Mouse (Mus musculus) embryo, embryonic 10 days (tissue): ENCODE measurements around the gene Tspear.

ENCODE experiments used
- DNase-seq: peaks from one replicate; pipeline ENCODE4 v3.0.0-alpha.2; 2015; ENCODE audit warnings: low spot score

Tspear gene

DNA sequence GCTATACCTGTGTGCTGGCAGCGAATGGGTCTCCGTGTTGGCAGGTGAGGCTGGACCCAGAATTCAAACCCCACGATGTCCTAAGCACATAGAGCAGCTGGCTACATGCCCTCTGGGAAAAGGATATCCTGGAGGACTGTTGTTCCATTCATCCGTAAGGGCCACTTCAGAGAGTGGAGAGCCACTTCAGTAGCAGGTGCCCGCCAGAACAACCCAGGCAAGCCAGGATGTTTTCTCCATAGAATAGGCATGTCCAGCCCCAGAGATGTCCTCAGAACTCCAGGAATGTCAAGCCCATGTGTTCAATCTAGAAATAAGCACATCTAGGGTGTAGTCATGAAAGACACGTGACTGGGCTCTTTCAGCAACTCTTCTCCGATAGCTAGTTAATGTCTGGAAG is 183.3 kb downstream of the Tspear start:
- DNase-seq: no peak

DNA sequence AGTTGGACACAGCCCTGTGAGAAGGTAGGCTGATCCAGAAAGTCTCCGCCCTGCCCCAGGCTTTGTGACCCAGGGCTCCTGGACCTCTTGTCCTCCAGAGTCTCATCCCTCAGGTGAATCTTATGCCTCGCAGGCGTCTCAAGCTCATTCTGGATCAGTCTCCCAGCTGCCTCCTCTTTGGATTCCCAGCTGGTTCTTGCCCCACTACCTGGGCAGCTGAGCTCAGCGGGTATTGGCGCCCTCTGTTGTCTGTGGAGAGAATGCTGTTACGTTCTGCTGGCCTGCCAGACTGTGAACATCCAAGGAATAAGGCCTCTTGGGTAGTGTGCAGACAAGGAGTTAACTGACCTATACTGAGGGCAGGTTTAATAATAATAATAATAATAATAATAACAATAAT is 192.6 kb downstream of the Tspear start:
- DNase-seq: peak; percentile 39

DNA sequence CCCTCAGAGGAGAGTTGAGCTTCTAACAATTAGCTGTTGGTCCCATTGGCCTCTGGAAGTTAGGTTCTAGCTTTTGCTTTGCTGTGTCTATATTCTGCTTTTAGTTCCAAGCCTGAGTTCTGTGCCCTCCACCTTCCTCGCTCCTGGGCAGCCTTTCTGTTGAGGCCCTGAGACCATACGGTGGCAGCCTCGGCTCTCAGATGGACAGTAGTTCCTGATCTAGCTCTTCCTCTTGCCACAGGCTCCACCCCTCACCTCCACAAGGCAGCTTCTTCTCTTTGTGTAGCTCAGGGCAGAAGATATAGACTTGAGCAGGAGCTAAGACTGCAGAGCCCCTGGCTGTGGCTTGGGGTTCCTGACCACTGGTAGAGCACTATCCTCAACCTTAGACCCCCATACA is 193.9 kb downstream of the Tspear start:
- DNase-seq: no peak

DNA sequence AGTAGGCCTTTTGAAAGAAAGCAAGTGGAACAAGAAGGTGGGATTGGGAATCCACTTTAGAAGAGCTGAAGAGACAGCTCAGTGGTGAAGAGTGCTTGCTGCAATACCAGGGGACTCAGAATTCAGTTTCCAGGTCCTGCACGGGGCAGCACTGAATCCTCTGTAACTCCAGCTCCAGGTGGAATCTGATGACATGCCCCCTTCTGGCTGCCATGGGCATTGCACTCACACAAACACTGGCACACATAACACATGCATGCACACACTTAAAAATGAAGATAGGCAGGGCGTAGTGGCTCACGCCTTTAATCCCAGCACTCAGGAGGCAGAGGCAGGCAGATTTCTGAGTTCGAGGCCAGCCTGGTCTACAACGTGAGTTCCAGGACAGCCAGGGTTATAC is 196.2 kb downstream of the Tspear start:
- DNase-seq: peak; percentile 7

DNA sequence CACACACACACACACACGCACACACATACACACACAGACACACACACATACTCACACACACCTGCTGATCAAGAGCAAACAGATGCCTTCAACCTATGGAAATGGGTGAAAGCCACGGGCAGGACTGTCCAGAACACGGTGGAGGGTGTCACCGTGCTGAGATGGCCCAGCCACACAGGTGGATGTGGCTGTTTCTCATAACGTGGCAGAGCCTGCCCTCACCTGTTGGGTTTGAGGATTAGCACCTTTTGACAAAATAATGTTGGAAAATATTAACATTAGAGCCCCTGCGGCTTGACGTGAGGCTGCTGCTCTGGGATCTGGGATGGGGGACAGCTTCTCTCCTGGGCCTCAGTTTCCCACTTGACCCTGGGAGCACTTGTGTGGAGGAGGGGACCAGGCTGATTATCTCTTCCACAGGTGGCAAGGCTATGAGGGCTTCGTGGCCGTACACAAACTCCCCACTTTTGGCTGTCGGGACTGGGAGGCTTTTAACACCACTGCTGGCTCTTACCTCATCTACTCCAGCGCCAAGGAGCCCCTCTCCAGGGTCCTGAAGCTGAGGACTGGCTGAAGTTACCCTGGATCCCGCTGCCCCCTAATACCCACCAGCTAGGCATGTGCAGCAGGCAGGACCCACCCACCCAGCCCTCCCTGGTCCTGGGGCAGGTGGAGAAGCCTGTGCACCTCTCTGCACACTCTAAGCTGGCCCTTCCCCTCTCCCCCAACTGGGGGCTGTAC is 199.8 kb downstream of the Tspear start:
- DNase-seq: peak; percentile 13

DNA sequence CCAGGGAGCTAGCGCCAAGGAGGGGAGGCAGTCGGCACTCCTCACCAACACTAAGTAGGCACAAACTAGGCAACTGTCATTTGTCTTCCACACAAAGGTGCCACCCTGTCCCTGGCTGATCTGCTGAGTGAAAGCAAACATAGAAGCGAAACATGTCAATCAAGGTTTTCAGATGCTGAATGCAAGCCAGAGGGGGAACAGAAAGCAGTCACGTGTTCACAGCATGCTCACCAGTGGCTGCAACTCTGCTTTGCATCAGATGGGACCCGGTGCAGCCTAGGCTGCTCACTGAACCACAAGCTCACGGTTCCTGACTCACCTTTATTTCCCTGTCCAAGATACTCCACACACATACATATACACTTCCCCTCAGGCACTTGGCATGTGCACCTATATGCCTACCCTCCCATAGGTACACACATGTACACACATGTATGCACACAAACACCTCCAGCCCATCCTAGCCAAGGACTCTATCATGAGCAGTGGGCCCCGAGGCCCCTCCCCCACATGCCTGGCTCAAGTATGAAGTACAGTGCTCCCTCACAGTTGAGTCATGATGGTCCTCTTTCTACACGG is 204.7 kb downstream of the Tspear start:
- DNase-seq: no peak

DNA sequence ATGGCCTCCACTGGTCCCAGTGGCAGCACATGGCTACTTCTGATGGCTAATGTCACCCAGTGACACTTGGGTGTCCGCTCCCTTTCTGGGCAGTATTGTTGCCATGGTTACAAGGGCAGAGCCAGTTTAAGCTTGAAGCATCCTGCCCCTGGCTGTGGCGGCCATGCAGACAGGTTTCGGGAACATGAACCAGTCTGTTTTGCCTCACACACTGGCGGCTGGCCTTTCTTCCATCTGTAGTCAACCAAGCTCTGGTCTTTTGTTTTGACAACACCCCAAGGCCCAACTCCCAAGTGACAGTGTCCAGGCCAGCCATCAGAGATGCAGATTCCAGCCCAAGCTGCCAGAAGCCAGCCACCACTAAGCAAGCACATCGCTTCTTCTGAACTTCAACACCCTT is 209.2 kb downstream of the Tspear start:
- no peak for DNase-seq

DNA sequence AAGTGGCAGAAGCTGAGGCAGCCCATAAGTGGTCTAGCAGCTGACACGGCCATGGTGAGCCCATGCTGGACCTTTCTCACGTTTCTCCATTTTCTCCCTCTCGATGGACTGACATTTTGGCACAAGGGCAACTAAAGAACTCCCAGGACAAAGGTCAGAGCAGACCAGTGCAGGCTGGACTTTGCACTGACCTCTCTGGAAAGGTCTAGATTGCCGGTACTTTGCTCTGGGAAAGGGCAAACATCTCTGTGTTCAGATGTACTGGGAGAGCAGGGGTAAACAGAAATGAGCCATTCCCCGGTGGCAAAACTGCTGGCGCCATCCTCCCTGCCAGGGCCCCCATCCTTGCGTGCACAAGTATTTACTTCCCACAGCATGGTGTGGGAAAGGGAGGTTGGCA is 213.8 kb downstream of the Tspear start:
- DNase-seq: no peak

DNA sequence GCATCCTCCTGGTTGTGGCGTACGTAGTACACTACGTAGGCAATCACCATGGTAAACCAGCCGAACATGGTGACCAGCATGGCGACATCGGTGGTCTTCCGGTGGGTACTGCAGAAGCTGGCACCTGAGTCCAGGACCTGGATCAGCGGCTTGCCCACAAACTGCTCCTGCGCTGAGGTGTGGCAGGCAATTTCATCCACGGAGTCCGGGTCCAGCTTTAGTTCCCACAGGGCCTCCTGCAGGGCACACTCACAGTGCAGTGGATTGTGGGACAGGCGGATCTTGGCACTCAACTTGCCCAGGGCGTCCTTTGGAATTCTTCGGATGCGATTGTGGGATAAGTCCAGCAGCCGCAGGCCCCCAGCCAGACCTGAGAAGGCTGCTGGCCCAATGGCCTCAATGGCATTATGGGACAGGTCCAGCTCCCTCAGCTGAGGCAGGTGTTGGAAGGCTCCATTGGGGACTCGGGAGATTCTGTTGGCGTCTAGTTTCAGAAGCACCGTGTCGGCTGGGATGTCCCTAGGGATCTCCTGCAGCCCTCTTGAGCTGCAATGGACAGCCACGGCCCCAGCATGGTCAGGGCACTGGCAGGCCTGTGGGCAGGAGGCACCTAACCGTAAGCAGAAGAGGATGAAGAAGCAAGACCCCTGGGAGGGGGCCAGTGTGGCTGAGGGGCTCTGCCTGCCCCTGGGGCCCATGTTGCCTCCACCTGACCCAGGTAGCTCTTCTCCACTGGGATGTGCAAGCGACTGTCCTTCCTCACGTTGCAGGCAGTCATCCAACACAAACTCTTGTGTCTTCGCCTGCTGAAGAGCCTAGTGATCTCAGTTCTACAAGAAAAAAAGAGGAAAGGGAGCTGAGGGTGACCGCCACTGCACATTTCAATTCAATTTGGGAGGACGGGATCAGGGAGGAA is 214.8 kb downstream of the Tspear start:
- no peak for DNase-seq

DNA sequence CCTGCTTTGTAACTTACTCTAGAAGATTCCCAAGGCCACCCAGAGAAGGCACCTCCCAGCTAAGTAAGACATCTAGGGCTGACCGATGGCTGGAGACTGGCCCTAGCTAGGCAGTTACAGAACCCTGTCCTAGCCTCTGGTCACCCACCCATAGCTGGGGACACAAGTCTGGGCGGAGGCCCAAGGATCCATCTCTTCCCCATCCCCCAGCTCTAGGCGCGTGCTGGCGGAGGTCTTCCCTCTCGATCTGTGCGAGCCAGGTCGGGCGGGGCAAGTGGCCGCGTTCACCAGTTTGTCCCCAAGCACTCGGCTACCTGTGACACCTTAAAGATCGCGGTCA is 215.5 kb downstream of the Tspear start:
- no peak for DNase-seq

DNA sequence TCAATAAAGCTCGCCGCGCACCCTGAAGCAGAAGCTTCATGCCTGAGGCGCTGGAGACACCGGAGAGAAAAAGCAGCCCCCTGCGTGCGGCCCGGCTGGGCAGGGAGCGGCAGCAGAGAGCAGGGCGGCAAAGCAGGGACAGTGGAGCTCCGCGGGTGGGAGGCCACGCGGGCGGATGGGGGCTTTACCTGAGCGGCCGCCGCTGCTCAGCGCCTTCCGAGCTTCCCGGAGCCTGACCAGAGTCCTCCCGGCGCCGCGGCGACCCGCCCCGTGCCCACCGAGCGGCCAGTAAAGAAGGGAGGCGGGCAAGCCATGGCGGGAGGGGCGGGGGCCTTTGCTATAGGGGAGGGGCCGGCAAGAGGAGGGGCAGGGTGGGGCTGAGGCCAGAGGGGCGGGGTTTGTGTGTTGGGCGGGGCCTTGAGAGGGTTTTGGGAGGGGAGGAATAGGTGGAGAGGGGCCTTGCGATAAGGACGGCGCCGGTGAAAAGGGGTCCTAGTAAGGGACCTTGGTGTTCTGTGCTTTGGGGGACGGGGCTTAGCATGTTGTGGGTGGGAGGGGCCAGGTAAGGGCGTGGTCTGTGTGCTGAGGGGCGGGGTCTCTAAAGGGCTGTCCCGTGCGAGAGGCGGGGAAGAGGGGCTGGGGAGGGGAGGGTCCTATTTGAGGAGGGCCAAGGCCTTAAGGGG is 216.0 kb downstream of the Tspear start, which contains the start of gene Lrrc3:
TSS of gene Lrrc3 (minus strand) at position 326 of the 683 bp plus-strand sequence.
- peak; percentile 61 for DNase-seq

DNA sequence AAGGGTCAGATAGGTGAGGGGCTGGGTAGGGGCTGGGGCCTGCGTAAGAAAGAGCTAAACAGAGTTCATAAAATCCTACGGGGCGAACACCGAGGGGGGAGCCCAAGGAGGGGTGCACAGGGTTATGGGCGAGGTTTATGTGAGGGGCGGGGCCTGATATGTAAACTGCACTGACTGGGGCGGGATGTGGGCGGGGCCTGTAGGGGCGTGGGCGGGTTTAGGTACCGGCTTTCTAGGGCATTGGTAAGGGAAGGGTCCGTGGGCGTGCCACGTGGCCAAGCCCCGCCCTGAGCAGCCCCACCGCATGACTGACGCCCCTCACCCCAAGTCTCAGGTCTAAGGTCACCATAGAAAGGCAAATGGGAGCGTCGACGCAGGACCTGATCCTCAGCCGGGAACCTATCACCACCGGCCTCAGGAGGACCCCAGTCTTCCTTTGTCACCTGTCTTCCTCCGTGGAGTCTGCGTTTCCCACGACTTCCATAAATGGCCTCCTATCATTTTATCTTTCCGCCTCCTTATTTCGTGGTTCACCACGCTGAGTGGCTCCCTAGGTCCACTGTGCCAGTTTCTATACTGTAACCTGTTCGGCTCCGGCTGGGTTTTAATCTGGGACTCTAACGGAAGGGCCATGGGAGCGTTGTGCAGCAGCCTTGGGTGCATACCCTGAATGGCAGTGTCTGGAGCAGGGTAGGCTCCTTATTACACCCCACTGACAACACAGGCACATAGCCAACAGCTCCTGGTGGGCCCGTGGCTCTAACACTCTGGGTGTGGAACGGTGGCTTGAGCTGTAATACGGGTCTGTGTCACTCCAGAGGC is 216.7 kb downstream of the Tspear start:
- DNase-seq: peak; percentile 64

DNA sequence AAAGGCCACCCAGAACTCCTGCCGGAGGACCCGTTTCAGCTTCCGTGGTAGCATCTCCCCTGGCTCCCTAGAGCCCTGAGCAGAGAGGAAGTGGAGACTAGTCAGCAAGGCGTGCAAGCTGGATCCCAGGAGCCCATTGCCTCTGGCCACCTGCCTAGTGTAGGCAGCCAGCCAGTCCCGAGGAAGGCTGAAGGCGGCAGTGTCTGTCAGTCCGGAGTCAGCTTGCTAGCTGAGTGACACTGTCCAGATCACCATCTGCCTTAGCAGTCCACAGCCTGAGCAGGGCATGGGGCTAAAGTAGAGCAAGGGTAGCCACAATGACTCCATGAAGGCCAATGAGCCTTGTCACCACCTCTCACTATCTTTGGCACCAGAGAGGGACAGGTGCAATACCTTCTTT is 226.2 kb downstream of the Tspear start:
- DNase-seq: no peak

DNA sequence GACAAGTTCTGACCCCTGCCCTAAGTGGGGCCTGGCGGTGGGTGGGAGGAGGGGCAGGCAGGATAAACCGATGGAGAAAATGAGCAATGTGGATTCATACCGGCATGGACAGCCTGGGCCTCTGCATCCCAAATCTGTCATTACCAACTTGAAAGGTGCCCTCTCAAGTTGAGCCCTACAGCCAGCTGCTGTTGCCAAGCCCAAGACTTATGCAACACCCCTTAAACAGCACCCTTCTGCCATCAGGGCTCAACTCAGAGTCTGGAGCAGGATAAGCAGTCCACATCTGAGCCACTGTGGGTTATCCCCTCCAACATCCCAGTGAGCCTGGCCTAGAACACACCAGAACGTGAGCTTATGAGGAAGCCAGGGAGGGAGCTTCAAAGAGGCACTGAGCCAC is 226.9 kb downstream of the Tspear start:
- no peak for DNase-seq

DNA sequence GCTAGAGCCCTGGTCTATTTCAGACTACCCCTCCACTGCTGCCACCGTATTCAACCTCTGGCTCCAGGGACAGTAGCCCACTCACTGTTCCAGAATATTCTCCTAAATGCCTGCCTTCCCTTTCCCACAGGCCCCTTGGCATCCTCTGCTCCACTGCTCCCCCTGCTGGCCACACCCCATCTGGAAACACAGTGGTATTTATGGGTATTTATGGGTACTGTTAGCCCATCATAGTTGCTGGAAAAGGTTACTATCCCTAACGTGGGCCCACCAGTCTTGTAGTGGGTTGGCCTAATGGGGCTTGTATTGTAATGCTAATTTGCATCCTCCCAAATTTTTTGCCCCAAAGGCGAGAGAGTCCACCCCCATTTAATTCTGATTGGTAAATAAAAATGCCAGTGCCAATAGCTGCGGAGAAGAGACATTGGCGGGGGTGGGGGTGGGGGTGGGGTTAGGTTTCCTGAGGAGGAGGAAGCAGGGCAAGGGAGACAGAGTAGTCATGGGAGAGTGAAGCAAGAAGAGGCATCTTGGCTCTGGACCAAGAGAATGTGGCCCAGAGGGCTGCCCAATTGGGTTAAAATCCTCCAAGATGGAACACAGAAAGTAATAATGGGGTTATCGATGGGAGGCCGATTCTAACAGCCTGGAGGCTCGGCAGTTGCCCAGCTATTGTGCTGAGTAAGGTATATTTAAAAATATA is 230.4 kb downstream of the Tspear start:
- DNase-seq: peak; percentile 53

DNA sequence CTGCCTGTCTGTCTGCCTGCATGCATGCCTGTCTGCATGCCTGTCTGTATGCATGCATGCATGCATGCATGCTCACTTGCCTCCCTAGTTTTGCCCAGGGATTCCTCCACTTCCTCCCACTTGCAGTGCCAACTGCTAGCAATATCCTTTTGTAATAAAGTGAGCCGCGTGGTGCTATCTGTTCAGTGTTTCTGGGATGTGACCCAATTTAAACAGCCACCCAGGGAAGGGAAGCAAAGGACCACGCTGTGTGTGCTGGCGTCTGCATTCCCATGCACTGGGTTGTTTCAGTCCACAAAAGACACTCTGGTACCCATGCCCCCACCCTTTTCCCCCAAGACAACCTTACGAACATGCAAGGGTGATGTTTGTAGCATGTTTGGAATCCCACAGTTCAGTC is 234.6 kb downstream of the Tspear start:
- DNase-seq: no peak

DNA sequence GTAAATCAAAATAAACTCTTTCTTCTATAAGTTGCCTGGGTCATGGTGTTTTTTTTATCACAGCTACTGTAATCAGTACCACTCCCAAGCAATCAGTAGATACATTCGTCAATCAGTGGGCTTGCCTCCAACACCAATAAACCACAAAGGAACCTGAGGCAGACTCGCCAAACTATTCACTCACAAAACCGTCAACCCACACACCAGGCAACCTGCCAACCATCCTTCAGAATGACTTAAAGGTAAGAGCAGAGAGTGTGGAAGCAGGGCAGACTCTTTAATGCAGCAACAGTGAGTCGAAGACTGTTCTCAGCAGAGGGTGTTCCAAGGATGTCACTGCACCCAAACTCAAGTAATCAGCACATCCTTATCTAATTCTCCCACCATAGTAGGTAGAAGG is 236.3 kb downstream of the Tspear start:
- no peak for DNase-seq

DNA sequence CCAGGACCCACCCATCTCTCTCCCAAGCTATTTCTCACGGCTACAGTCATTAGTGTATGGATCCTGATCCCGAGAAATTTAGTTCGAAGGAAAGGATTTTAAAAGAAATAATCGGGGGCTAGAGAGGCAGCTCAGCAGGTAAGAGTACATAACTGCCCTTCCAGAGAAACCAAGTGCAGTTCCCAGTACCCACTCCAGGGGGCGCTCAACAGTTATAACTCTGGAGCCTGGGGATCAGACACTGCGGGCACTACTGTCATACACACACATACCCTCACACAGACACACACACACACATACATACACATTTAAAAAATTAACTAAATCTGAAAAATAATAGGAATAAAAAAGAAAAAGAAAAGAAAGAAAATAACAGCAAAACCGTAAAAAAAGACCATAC is 239.8 kb downstream of the Tspear start:
- peak; percentile 9 for DNase-seq

DNA sequence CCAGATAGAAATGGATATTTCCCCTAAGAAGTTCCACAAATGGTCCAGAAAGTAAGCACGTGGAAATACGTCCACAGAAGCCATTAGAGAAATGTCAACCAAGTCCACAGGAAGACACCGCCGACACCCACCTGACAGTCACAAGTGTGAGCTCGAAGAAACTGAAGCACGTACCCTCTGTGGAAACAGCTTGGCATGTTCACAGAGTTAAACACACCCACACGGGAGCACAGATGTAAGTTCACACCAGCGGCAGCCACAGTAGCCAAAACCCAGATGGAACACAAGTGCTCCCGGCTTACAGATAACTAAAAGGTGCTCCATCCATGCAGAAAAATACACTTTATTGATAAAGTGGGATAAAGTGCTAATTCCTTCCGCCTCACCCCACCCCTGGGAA is 241.0 kb downstream of the Tspear start:
- no peak for DNase-seq
